Mouse (Mus musculus): ENCODE measurements around the gene Fgfr2.
"Not testable (repeated sequence)": the region's sequence is repeated elsewhere in the genome, so short reads cannot be mapped to it uniquely, and the experiment has no call there.

The Fgfr2 gene

GRCm38 (mm10) chr7:130631553-130632378, 2491.4 kb downstream of the Fgfr2 start:
- peak; percentile 38 for DNase-seq (ENCODE audit: low spot score)

GRCm38 (mm10) chr7:130630956-130631355, 2492.2 kb downstream of the Fgfr2 start:
- no peak for DNase-seq (ENCODE audit: low spot score)

DNA sequence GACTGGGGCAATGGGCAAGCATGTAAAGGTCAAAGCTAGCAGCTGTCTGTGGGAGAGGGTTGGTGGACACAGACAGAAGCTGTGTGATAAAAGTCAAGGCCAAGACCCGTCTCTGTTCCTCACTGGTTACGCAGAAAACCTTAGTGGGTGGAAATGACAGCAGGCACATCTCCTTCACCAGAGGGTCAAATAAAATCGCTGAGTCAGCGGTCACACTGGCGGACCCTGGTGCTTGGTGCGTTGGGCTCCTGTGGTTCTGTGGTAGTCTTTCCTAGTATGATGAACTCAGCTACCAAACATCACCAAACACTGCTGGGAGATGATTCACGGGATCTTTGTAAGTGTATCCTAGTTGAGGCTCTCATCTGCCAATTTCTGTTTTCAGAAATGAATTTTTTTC, 2493.2 kb downstream of the Fgfr2 start:
- no peak for DNase-seq (ENCODE audit: low spot score)

DNA sequence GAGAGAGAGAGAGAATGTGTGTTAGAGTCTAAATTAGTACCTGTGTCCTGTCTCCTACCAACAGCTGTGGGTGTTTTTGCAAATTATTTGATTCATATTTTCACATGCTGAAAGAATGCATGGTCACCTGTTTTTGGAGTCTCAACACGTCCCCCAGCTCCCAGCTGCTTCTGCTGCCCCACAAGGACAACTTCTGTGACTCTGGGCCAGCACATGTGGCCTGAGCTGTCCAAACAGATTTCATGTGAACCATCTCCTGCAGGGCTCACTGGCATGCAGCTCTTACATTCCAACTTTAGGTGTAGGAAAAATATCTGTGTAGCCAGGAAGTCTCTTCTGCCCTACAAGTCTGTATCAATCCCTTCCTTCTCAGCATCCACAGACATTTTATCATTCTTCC, 2494.5 kb downstream of the Fgfr2 start:
- DNase-seq (ENCODE audit: low spot score): no peak

GRCm38 (mm10) chr7:130625361-130625760, 2497.8 kb downstream of the Fgfr2 start:
- no peak for DNase-seq (ENCODE audit: low spot score)

DNA sequence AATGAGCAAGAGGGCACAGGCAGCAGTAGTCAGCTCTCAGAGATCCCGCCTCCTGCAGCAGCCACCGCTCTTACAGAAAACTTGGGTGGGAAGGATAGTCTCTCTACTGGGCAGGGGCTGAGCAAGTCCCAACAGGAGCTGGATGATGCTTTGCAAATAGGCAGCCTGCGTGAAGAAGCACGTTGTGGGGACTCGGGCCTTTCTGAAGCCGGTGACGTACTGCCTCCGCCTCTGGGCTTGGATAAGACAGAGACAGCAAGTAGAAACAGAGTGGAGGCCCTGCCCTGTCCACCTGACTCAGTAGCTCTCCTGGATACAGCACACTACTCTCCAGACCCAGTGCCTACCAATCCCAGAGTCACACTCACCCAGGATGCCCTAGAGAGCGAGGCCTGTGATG, 2498.9 kb downstream of the Fgfr2 start:
- peak; percentile 49 for DNase-seq (ENCODE audit: low spot score)

DNA sequence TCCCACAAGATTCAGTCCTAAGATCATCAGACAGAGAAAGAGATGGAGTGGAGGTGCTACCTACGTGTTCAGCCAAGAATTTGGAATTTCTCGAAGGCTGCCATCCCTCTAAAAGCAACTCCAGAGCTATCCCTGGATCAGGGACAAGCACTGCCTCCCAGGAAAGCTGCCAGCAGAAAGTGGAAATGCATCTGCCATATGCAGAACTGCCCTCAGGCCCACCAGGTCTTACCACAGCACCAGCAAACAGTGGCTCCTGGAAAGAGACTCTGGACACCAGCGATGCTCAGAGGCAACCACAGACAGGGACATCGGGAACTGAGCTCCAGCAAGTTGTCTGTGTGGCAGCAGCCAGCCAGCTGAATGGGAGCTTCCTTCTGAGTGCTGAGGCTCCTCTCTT, 2500.8 kb downstream of the Fgfr2 start:
- no peak for DNase-seq (ENCODE audit: low spot score)

DNA sequence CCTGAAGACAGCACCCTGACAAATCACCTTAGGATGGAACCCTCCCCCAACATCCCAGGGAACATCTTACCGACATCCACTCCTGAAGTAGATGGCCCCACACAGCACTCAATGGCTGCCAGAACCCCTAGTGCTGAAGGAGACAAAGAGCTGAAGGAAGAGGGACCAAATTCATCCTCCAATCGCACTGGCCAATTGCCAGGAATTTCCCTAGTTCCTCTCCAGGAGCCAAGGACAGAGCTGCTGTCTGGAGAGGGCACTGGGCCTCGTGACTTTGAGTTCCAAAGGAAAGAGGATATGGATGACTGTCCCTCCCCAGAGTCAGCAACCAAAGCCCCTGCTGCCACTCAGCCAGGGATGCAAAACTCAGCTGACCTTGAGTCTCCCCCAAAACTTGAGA, 2501.2 kb downstream of the Fgfr2 start:
- no peak for DNase-seq (ENCODE audit: low spot score)

DNA sequence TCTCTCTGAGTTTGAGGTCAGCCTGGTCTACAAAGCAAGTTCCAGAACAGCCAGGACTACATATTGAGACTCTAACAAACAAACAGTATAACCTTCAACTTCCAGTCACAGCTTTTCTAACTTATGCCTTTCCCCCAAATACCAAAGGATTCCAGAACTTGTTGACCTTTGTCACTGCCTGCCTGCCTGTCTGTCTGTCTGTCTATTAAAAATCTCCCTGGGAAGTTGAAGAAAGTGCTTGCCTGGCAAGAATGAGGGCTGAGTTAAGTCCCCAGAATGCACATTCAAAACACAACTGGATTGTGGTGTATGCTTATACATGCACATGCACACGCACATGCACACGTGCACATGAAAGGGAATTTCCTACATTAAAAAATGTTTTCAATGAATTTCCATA, 2502.1 kb downstream of the Fgfr2 start:
- DNase-seq (ENCODE audit: low spot score): no peak

DNA sequence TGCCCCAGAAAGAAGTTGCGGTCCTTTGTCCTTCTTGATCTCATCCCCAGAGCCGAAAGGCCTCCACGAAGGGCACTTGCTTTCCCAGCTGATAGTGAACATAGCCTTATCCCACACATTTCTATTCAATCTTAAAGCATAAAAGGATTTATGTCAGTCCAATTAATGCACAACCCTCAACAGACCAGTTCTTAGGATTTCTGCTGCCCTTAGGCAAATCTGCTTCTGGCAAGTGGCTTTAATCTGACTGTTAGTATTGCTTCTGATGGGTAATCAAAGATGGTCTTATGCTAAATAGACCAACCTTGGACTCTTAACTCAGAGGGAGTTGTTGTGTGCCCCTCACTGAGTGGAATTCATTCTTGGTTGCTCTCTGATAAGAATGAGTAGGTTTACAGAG, 2505.6 kb downstream of the Fgfr2 start:
- no peak for DNase-seq (ENCODE audit: low spot score)

GRCm38 (mm10) chr7:130613973-130614372, 2509.2 kb downstream of the Fgfr2 start:
- DNase-seq (ENCODE audit: low spot score): no peak

GRCm38 (mm10) chr7:130606958-130607357, 2516.2 kb downstream of the Fgfr2 start:
- DNase-seq (ENCODE audit: low spot score): no peak

- DNase-seq (ENCODE audit: low spot score): no peak
These were observed 2518.0 kb downstream of the Fgfr2 start for GRCm38 (mm10) chr7:130605111-130605510.

- no peak for DNase-seq (ENCODE audit: low spot score)
These were observed 2518.8 kb downstream of the Fgfr2 start for GRCm38 (mm10) chr7:130604390-130604789.

DNA sequence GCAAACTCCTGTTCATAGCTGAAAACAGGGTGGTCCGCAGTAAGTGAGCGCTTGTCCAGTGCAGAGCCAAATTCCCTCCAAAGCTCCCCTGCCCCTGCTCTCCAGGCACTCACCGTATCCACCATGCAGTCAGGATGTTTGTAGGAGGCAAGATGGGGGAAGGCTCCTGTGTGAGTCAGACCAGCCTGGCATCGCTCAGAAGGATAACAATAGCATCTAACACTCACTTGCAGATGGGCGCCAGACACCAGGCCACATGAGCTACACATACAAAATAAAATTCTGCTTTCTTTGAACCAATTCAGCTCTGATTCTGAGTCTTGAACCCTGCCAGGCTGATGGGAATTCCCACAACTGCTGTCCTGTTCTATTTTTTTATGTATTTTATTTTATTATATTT, 2519.6 kb downstream of the Fgfr2 start:
- no peak for DNase-seq (ENCODE audit: low spot score)

- no peak for DNase-seq (ENCODE audit: low spot score)
These were observed 2520.3 kb downstream of the Fgfr2 start for GRCm38 (mm10) chr7:130602804-130603203.

DNA sequence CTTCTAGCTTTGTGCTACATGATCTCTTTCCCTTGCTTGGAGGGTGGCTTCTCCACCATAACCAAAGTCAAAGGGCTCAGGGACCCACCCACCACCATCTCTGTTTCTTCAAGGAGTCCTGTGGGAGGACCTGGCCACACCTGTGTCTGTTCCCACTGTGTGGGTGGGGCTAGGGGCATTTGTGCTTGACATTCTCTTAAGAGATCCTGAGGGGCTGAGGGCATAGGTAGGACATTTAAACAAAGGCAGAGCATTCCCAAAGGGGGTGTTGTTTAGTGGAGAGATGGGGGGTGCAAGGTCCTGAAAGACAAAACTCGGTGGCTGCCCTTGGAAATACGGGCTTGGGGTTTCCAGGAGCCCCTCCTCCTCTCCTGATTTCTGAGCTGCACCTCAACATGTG, 2522.6 kb downstream of the Fgfr2 start:
- no peak for DNase-seq (ENCODE audit: low spot score)

DNA sequence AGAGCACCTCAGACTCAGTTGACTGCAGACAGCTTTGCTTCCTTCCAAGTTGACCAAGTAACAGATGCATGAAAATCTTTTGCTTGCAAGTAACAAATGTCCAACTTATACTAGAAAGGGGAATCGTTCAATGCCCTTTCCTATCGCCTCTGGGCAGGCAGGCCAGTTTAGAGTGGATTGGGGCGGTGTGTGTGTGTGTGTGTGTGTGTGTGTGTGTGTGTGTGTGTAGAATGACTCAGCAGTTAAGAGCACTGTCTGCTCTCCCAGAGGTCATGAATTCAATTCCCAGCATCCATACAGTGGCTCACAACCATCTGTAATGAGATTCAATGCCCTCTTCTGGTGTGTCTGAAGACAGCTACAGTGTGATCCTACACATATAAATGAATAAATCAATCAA, 2523.1 kb downstream of the Fgfr2 start:
- no peak for DNase-seq (ENCODE audit: low spot score)

DNA sequence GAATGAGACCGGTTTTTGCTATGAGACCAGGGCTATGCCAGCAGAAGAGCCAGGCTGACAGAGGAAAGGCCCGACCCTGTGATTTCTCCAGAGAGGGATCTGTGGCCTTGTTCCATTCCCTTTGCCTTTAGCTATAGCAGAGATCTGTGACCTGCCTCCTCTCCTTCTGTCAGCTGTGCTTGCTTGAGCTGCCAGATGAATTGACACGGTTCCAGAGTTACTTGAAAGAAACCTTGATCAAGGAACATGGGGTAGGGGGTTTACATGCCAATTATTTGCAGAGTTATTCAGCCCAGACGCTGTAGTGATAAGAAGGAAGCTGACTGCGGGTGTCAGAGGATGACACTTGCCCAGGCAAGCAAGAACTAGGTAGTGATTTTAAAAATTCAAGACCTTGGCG, 2525.6 kb downstream of the Fgfr2 start:
- no peak for DNase-seq (ENCODE audit: low spot score)

- not testable (repeated sequence) for DNase-seq (ENCODE audit: low spot score)
These were observed 2526.9 kb downstream of the Fgfr2 start for GRCm38 (mm10) chr7:130596079-130596855.

GRCm38 (mm10) chr7:130593375-130594239, 2529.5 kb downstream of the Fgfr2 start:
- not testable (repeated sequence) for DNase-seq (ENCODE audit: low spot score)

GRCm38 (mm10) chr7:130592975-130593374, 2530.2 kb downstream of the Fgfr2 start:
- DNase-seq (ENCODE audit: low spot score): not testable (repeated sequence)

Measured in urinary bladder, postnatal 14 days (tissue).